Mouse (Mus musculus) left cerebral cortex, adult 6 months (tissue): Measurements from ENCODE around the gene Rtf2. TPM values are rescaled to one million over a fixed set of nuclear protein-coding genes. Genes with fewer than 3 reads are reported as not detected.

Source experiments
- long read RNA-seq, 2 experiments: library from polyadenylated mRNA; unstranded; transcript quantifications; one replicate each; pipeline ENCODE4 v2.0.0; 2019 to 2020
- polyA plus RNA-seq: library from polyadenylated mRNA; unstranded; fragments of <200 nt; fragmentation: Nextera tagmentation; gene quantifications from 2 replicates; pipeline ENCODE4 v1.2.3, GENCODE M21; 2021

The Rtf2 gene
- polyA plus RNA-seq: 77.6 and 78.7 TPM in 2 replicates
- long read RNA-seq, experiment 1, transcript Rtf2-201 (9 exons, 2,173 nt): major isoform, 561 of 588 reads
- long read RNA-seq, experiment 1, partial matches to known transcripts: 19 of 588 reads
- long read RNA-seq, experiment 1, other reads (novel, unspliced or antisense): 7 of 588 reads
- long read RNA-seq, experiment 2, transcript Rtf2-201 (9 exons, 2,173 nt): major isoform, 109 of 132 reads
- long read RNA-seq, experiment 2, partial matches to known transcripts: 14 of 132 reads
- long read RNA-seq, experiment 2, other reads (novel, unspliced or antisense): 8 of 132 reads

DNA sequence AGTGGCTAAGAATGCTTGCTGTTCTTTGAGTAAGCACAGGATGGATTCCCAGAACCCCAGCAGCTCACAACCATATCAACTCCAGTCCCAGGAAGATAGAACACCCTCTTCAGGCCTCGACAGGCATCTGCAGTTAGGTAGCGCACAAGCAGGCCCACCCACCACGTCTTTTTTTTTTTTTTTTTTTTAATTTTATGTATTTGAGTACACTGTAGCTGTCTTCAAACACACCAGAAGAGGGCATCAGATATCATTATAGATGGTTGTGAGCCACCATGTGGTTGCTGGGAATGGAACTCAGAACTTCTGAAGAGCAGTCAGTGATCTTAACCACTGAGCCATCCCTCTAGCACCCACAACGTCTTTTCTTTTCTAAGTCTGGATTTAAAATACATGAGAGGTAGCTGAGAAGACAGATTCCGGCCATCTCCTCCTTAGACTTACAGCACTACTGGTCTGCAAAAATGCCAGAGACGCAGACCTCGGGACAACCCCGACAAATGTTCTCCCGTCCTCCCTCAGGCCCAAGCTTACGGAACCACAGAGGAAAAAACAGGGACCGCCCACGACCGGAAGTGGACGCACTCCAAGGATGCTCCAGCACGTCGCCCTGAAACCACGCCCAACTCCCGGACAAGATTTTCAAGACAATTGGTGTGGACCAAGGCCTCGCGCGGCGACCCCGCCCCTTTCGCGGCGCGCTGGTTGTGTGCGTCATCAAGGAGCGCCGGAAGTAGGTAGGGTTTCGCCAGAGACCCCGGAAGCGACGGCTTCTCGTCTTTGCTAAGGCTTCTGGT is at the start of gene Rtf2:
Gene Rtf2, plus strand, starts transcription at position 714 of the 797 bp plus-strand sequence.

DNA sequence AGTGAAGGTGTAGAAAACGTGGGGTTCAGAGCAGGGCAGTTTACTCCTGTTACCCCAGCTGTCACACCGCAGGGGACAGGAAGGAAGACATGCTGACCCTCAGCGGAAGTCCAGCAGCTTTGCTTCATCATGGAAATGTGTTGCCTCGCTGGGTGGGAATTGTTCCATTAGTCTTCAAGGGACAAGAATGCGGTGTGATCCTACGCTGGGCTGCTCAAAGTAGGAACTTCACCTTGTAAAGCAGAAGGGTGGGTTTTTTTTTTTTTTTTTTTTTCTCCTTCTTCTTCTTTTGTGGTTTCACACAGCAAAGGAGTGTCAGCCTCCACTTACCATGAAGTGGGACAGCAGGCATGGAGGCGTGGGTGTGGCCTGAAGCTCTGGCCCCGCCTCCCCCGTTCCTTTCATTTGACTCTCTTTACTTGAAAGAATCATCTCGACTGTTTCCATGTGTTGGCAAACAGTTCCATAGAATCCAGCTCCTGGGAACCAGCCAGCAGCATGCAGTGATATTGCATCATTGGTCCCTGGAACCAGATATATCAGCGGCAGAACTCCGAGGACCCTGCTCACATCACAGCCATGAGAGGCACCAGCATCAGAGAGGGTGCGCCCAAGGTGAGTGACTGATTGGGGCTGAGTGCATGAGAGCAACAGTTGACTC is 46.8 kb upstream of the Rtf2 start, which contains the start of gene Cass4:
Gene Cass4, plus strand, starts transcription at position 404 of the 661 bp plus-strand sequence.

DNA sequence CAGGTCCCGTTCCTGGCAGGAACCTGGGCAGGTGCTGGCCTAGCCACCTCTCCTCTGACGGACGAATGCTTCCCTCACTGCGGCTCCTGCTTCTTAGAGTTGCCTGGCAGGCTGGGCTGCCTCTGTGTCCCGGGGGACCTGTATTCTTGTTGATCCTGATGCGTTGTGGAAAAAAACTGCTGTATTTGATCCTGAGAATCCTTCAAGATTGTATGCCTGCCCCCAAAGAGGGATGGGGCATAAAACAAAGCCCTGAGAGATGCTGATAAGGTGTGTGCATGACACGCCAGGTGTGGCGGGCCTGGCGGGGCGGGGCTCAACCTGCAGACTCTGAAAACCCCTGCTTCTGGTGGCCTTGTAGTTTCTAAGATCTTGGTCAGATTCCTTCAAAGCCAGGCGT is 18.1 kb downstream of the Rtf2 start, which contains the start of gene Gcnt7:
Gene Gcnt7, minus strand, starts transcription at position 101 of the 400 bp plus-strand sequence.

DNA sequence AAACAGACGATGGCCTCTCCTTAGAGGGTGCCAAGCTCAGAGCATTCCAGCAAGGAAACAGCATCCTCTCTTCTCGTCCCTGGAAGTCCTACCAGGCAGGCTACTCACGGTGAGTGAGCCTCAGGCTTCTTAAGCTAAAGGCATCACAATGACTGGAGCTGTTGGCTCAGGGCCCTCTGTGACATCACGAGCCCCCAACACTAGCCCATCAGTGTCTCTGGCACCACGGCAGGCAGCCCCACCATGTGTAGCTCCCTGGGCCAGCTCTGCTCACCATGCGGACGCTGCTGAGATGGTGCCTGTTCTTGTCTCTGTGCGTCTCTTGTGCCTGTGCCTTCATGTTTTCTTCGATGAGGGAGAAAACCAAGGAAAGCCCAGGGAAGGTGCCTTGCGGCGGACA is 32.0 kb downstream of the Rtf2 start, which contains the start of gene Fam209:
Gene Fam209, plus strand, starts transcription at position 203 of the 400 bp plus-strand sequence.

Other genes starting within 250 kb of the Rtf2 start
- gene Mc3r, start 192.1 kb upstream of the Rtf2 start, polyA plus RNA-seq: 0.10 and 0.14 TPM in 2 replicates
- gene Fam210b, start 95.0 kb upstream of the Rtf2 start, polyA plus RNA-seq: 10.3 and 14.6 TPM in 2 replicates
- gene Aurka, start 70.0 kb upstream of the Rtf2 start, polyA plus RNA-seq: 1.0 and 1.2 TPM in 2 replicates
- 23.5 and 27.0 TPM in 2 replicates for gene Cstf1, start 69.9 kb upstream of the Rtf2 start, polyA plus RNA-seq
- 0.25 and 0.26 TPM in 2 replicates for gene Cass4, start 46.8 kb upstream of the Rtf2 start, polyA plus RNA-seq
- gene Gcnt7, start 18.0 kb downstream of the Rtf2 start, polyA plus RNA-seq: not detected in 2 replicates
- not detected in 2 replicates for gene Fam209, start 32.0 kb downstream of the Rtf2 start, polyA plus RNA-seq
- 0.04 TPM in 1 of 2 replicates, not detected in the other for gene Tfap2c, start 109.0 kb downstream of the Rtf2 start, polyA plus RNA-seq